Mouse (Mus musculus): ENCODE measurements around the gene Nrg4. TPM values are rescaled to one million over a fixed set of nuclear protein-coding genes. Genes with fewer than 3 reads are reported as not detected.

Nrg4 gene
- total RNA-seq, 2 experiments from 2014 or later, result 0.37 to 0.46 TPM

Other genes with a start within 250 kb of the Nrg4 start
- 10 to 100 TPM; 64.0 to 65.5 TPM for gene Ube2q2, start 178.0 kb downstream of the Nrg4 start, total RNA-seq (2021)
- gene Fbxo22, start 117.9 kb downstream of the Nrg4 start, total RNA-seq (2021), result 10 to 100 TPM; 38.7 to 44.2 TPM
- gene Tmem266, start 69 bp upstream of the Nrg4 start, total RNA-seq (2021), result 10 to 100 TPM in 1 of 2 experiments, 1 to 10 TPM in 1; 8.4 to 10.4 TPM
- 10 to 100 TPM; 42.6 to 45.8 TPM for gene Etfa, start 185.4 kb upstream of the Nrg4 start, total RNA-seq (2021)
- gene Isl2, start 211.8 kb upstream of the Nrg4 start, total RNA-seq (2021), result not detected